Mouse (Mus musculus): ENCODE data around the gene Slc25a22.
"Not testable (repeated sequence)": the region's sequence is repeated elsewhere in the genome, so short reads cannot be mapped to it uniquely, and the experiment has no call there.

Gene Slc25a22

DNA sequence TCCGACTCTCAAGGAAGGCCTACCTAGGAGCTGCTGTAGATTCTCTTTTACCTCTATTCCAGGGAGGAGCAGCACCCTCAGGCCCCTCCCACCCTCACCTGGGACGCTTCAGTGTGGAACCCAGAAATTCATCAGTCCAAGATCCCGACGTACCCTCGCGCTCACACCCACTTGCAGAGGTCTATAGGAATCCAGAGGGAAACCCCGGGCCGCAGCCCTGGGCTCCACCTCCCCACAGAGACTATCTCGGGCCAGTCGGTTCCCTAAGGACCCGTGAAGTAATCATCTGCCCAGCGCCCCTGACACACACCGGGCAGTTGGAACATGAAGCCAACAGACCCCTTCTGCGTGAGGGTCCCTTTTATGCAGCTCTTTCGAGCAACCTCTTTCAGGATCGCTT is 24.4 kb downstream of the Slc25a22 start:
- DNase-seq, result peak; percentile 40 to 55

DNA sequence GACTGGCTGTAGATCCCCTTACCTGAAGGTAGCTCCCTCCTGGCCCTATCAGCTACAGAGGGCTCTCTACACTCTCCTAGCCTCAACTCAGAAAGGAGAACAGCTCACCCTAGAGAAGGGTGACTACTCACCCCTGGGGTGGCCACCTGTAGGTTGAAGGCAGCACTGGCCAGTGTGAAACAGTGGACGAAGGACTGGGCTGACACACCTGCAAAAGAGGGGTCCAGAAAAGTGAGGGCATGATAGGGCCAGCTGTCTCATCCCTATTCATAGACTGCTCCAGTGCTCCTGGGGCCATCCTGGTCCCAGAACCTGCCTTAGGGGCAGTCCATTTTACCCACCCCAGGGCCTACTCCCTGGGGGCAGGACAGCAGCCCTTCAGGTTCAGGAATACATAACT is 26.0 kb downstream of the Slc25a22 start:
- no peak for DNase-seq

DNA sequence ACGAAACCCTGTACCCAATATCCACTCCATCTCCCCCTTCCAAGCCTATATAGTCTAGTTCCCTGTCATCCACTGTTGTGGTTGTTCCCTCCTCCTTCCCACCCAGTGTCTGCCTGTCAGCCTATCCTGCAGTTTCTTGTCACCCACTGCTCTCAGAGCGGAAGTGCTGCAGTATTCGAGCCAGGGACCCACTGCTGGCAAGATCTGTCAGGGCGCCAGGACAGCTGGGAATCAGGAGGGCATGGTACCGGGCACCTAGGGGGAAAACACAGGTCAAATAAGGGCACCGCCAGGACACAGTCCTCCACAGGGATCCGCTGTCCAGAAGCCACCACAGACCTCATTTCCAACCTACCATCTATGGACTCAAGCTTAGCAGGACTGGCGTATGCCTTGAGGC is 27.1 kb downstream of the Slc25a22 start:
- DNase-seq, result peak in 1 of 2 experiments; percentile 37

DNA sequence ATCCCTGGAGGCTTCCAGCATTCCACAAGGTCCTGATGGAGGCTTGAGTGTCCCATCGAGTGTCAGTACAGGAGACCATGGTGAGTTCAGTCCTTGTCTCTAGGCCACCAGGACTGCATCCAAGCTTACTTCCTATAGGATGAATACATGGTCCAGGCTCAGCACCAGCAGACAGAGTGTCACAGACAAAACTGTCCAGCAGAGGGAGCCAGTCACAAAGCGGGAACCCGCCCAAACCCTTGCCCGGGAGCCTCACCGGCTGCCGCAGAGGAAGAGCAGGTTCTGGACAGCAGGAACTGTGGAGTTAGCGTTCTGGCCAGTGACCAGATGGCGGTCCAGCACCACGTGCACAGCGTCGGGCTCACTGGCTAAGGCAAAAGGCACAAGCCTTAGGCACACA is 28.9 kb downstream of the Slc25a22 start:
- peak; percentile 97 for DNase-seq

DNA sequence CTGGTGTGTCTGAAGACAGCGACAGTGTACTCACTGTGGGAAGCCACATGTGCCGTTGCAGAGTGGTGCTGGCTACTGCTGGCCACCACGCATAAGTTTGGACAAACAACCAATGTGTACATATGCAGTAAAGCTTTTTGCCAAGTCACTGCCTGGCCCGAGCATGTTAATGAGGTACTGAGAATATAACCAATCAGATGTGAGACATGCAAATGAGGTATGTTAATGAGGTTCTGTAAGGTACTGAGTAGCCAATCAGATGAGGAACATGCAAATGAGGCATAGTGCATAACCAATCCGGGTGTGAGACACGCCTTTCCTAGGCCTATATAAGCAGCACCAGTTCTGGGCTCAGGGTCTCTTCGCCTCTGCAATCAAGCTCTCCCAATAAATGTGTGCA is 30.0 kb downstream of the Slc25a22 start:
- DNase-seq, result not testable (repeated sequence)

DNA sequence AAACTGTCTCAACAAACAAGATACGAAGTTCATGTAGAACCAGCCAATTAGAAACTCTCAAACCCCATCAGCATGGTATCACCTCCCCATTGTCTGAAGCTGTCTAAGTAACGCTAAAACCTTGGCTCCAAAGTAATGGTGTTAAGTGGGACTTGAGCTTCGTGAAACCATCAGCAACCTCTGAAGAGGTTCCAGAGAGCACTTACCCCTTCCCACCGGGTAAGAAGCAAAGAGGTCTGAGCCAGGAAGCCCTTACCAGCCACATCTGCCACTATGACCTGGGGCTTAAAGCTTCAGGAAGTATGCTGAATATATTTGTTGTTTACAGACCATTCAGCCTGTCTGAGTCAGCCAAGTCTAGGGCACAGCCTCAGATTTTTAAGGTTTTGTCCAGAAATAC is 32.2 kb downstream of the Slc25a22 start:
- DNase-seq, result no peak

DNA sequence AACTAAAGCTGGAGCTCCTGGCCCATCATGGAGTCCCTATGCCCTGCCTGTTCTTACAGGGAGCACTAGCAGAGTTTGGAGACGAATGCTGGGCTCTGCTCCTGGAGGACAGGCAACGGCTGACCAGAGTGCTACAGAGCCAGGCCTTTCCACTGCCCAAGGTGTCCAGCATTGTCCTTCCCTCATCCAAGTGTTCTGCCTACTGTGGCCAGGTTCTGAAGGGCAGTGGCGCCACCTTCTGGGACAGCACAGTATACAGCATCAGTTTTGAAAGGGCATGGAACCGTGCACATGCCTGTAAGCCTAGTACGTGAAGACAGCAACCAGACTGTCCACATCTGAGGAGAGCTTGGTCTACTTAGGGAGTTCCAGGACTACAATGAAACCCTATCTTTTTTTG is 34.4 kb downstream of the Slc25a22 start:
- peak; percentile 70 to 78 for DNase-seq

DNA sequence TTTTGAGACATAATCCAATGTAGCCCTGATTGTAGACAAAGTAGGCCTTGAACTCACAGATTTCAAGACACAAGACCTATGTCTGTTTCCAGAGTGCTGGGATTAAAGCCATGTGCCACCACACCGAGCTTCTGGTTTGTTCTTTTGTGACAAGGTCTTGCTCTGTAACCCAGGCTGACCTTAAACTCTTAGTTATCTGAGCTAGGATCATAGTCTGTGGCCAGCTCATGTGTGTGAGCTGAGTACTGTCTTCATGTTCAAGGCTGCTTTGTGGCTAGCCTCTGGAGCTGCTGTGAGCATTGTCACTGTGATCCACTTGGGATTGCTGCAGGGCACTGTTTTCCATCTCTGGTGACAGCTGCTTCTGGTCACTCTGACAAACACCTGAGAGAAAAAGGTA is 42.3 kb downstream of the Slc25a22 start:
- DNase-seq, result no peak

DNA sequence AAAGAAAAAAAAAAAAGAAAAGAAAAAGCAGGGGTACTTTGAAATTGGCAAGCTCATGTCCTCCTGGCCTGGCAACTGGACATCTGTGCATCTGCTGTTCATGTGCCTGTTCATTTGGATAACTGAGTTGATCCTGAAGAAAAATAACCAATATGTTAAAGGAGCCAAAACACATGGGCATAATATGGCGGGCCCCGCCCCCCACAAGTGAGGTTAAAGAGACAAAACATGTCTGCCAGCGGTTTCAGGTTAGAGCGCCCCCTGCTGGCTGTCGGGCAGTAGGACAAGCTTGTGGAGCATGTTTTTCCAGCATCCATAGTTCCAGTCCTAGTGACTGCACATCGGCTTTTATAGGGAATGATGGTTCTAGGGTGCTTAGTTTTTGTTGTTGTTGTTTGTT is 42.9 kb downstream of the Slc25a22 start:
- peak; percentile 69 to 79 for DNase-seq

DNA sequence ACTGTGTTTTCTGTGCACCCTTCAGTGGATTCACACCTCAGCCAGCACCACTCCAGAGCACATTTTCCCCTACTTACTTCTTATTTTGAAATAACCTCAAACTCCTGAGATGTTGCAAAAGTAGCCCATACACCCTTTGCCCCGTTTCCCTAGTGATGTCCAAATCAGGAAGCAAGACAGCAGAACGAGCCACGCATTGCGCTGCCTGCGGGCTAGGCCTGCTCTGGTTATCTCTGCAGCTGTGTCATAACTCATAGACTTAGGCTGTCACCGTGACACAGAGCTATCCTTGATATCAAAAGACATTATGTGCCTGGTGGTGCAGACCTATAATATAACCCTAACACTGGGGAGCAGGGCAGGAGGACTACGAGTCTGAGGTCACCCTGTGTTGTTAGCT is 43.5 kb downstream of the Slc25a22 start:
- DNase-seq, result no peak

DNA sequence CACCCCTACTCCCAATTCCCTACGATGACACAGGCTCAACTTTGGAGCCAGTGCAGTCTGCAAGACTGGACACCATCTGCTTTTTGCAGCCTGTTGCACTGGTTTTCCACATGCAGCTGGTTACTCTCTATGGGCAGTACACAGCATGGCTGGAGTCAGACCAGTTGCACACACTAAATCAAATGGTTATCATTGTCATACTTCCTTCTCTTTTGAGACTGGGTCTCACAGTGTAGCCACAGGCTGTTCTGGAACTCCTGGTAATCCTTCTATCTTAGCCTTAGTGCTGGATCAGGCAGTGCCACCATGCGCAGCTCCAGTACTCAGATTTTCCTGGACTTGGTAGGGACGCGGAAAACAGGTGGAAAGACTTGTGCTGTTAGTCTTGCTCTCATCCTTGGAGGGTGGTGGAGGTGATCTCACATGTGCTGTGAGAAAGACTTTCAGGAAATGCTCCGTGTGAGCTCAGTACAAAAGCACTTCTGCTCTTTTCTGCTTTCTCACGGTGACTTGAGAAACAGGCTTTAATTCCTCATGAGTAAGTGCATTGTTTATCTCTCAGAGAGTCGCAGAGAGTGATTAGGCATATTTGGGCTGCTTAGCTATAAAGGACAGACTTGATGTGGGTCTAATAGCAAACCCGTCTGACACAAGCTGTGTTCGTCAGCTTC is 45.0 kb downstream of the Slc25a22 start:
- no peak for DNase-seq

DNA sequence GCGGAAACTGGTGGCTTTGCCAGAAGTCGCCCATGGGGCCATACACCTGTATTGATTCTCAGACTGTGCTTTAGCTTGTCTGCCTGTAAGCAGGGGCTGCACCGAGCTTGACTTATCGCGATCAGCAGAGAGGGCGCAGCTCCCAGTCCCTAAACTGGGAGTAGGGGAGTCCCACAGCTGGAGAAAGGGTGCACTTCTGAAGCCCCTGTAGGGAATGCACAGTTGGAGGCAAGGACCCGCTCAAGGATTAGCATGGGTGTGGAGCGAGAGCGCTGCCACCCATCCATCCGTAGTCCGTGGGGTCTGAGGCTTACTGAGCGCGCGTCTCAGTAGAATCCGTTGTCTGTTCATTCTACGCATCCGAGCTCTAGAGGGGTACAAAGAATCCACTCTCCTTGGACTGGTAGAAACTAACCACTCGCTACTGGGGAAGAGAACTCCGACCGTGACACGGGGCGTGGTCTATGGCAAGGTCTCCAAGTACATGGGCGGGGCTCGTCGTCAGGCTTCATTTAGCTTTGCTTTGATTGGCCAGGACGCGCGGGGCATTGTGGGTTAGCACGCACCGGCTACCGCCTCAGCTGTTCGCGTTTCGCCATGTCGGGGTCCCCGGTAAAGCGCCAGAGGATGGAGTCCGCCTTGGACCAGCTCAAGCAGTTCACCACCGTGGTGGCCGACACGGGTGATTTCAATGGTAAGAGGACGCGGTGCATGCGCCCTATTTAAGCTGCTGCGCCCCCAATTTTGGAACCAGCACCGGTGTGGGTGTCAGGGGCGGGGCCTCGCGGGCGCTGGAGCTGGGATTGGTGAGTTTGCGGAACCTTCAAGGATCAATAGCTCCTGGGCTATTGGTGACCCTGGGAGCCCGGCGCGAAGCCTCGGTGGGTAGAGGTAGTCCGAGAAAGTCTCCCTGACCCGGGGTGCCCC is 45.8 kb downstream of the Slc25a22 start, which contains the start of gene Taldo1:
Gene Taldo1 (plus strand): TSS at position 575 of the 927 bp plus-strand sequence.
- peak; percentile 96 to 98 for DNase-seq

DNA sequence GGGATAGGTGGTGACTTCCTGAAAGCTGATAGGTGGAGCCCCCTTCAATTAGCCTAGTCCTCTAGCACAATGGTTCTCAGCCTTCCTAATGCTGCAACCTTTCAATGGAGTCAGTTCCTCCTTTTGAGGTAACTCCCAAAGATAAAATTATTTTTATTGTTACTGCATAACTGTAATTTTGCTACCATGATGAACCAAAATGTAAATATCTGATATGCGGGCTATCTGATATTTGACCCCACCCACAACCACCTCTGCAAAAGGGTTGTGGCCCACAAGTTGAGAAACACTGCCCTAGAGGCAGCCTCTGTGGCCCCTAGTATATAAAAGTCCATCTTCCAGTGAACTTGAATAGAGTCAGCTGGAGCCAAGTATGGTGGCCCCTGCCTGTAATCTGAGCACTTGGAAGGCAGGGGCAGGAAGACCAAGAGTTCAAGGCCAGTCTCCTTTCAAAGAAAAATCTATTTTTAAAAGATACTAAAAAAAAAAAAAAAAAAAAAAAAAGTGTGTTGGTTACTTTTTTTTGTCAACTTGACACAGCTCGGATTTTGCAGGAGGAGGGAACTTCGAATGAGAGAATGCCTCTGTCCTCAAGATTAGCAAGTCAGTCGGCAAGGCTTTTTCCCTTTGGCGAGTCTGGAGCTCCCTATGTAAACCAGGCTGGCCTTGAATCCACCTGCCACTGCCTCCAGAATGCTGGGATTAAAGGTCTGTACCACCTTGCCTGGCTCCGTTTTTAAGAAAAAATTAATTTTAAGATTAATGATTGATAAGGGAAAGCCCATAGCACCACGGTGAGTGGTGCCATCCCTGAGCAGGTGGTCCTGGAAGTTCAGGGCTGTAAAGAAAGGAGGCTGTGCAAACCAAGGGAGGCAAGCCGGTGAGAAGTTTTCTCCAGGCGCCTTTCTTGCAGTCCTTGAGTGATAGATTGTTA is 47.1 kb downstream of the Slc25a22 start:
- no peak for DNase-seq

DNA sequence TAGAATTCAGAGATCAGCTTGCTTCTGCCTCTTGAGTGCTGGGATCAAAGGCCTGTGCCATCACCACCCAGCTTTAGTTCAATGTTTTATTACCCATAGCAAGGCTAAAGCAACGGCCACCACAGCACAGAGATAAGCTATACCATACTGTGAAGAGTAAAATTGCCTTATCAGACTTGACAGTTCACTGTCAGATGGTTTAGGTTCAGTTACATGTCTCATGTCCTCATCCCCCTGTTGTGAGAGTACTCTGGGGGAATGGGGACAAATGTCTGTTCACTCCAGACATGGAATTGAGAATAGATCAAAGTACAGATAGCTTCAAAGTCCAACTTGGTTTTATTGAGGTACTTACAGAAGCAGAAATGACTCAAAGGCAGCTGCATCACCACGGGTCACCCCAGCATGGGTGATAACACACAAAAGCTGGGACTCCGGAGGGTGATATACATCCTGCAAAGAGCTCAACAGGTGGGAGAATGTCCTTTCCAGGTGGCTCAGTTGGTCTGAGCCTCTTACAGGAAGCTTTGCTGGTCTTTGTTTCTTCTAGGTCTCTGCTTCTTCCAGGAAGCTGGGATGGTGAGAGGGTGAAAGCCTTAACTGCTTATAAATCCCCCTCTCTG is 49.1 kb downstream of the Slc25a22 start:
- DNase-seq, result no peak

DNA sequence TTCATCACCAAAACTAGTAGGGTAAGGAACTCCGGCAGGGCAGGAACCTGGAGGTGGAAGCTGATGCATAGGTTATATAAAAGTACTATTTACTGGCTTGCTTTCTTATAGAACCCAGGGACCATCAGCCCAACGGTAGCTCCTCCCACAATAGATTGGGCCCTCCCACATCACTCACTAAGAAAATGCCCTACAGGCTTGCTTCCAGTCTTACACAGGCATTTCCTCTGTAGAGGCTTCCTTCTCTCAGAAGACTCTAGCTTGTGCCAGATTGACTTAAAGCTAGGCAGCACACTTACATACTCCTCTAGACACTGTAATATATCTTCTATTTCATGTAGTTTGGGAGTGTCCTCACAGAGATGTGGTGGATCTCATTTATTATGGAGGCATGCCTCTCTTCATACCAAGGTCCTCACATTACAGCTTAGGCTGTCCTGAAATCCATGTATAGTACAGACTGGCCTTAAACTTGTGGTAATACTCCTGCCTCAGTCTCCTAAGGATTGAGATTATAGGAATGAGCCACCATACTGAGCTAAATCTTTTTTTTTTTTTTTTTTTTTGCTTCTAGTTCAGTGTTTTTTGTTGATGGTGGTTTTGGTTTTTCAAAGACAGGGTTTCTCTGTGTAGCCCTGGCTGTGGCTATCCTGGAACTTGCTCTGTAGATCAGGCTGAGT is 49.7 kb downstream of the Slc25a22 start:
- no peak for DNase-seq

DNA sequence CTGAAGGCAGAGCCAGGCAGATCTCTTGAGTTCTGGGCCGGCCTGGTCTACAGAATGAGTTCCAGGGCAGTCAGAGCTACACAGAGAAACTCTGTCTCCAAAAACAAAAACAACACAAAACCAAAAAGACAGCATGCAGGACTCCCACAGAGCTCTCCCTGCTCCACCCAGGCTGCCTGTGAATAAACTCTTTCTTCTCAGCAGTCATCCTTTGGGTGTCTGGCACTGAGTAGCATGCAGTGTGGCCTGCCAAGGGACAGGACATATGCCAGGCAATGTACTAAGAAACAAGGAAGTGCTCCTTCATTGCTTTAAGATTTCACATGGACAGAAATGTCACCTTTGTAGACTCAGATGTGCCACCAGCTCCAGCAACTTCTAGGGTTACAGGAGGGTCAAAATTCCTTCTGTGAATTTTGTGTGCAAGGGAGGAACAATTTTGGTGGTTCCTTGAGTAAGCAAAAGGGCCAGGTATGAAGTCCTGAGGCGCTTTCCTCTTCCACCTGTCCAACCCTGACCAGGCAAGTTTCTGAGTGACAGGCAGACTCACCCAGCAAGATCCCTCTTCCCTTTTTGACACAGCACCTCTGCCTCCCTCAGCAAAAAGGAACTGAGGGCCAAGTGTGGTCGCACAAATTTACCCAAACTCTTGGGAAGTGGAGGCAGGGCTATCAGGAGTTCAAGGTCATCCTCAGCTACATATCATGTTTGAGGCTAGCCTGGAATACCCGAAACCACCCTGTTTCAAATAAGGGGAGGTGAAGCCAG is 56.4 kb downstream of the Slc25a22 start:
- DNase-seq, result no peak
